Mouse (Mus musculus) heart, postnatal 0 days (tissue): Measurements from ENCODE around the gene Sync. TPM values are rescaled to one million over a fixed set of nuclear protein-coding genes. Genes with fewer than 3 reads are reported as not detected.

ENCODE experiments used
- ATAC-seq: fragments of 200-750 bp; cut with Nextera tagmentation; 2 replicates; pipeline ENCODE4 v1.8.0; 2017; ENCODE audit warnings: low read depth, moderate number of reproducible peaks, moderate library complexity; ENCODE audit not compliant: insufficient read depth
- DNase-seq: peaks from one replicate; pipeline ENCODE4 v3.0.0-alpha.2; 2016; ENCODE audit warnings: low spot score
- H3K27ac ChIP-seq: fragments of 300-500 bp; sonication (generic); 2 replicates; pipeline ENCODE4 v1.5.1; 2014; ENCODE audit warnings: low read depth, mild to moderate bottlenecking
- H3K27me3 ChIP-seq: fragments of 300-500 bp; sonication (generic); 2 replicates; pipeline ENCODE4 v1.6.1; 2014; ENCODE audit warnings: low read length, mixed read lengths; ENCODE audit not compliant: control insufficient read depth, insufficient read depth
- H3K36me3 ChIP-seq: fragments of 300-500 bp; sonication (generic); replicated peaks from 2 replicates; pipeline ENCODE4 v1.6.1; 2014; ENCODE audit warnings: low read length, mixed read lengths; ENCODE audit not compliant: control insufficient read depth, insufficient read depth
- H3K4me1 ChIP-seq: fragments of 300-500 bp; sonication (generic); 2 replicates; pipeline ENCODE4 v1.6.1; 2014; ENCODE audit warnings: antibody characterized with exemption; ENCODE audit not compliant: control insufficient read depth, insufficient read depth
- H3K4me2 ChIP-seq: fragments of 300-500 bp; sonication (generic); 2 replicates; pipeline ENCODE4 v1.6.1; 2014; ENCODE audit warnings: low read depth, mild to moderate bottlenecking, low read length, moderate library complexity
- H3K4me3 ChIP-seq: fragments of 300-500 bp; sonication (generic); 2 replicates; pipeline ENCODE4 v1.5.1; 2014; ENCODE audit warnings: low read depth, low read length
- H3K9ac ChIP-seq: fragments of 300-500 bp; sonication (generic); replicated peaks from 2 replicates; pipeline ENCODE4 v1.6.1; 2014; ENCODE audit warnings: low read depth, low read length, mixed read lengths
- H3K9me3 ChIP-seq: fragments of 300-500 bp; sonication (generic); replicated peaks from 2 replicates; pipeline ENCODE4 v1.6.1; 2016; ENCODE audit warnings: low read length; ENCODE audit not compliant: control insufficient read depth
- CTCF ChIP-seq: IDR thresholded peaks from 2 replicates; pipeline ENCODE4 v1.5.1; 2016; ENCODE audit warnings: antibody characterized with exemption, control low read depth, low read depth
- EP300 ChIP-seq: IDR thresholded peaks from 2 replicates; pipeline ENCODE4 v1.6.1; 2016; ENCODE audit warnings: antibody characterized with exemption, low read depth
- whole genome bisulfite sequencing: fragments of 180-500 bp; shearing (Covaris S2); extraction: QIAGEN DNeasy Blood & Tissue Kit; methylation state at CpG from one replicate; pipeline ENCODE4 v1.1.7; 2014; 5-methylcytosine and 5-hydroxymethylcytosine counted together
- microRNA-seq: library from miRNA; unstranded; fragments of <30 nt; microRNA quantifications from one replicate; pipeline ENCODE4, GENCODE M21; 2016
- polyA plus RNA-seq: library from polyadenylated mRNA; unstranded; fragments of >200 nt; fragmentation: Nextera tagmentation; extraction: Ambion mirVana; gene quantifications from 2 replicates; pipeline ENCODE4 v1.2.1, GENCODE M21; 2015
- total RNA-seq: library from RNA; depleted of rRNA; stranded (reverse); fragments of >200 nt; gene quantifications from 2 replicates; pipeline ENCODE4 v1.2.3, GENCODE M21; 2014; ENCODE audit warnings: low replicate concordance; rRNA removed

Gene Sync
- total and polyA plus RNA-seq, 2 experiments from 2014 or later = 1.4 to 3.8 TPM

DNA sequence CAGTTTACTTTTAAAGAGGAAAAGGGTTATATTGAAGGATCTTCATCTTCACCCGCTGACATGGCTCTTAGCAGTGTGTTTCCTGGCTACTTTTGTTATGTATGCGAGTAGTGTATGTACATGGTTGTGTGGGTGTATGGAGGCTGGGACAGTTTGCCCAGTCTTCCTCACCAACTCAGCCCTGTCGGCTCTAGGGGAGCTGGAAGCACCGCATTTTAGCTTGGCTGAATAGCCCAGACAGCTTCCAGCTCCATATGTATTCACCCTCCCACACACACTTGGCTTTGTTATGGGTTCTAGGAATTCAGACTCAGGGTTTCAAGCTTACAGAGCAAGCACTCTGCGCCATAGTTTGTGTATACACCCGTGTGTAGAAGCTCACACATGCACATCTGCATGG is 63.7 kb downstream of the Sync start:
- Histone ChIP-seq H3K4me2 (no peak overlapping the region), H3K9ac (no peak overlapping the region), H3K4me3 (no peak overlapping the region), H3K27ac (0 out of 2 replicates have a peak overlapping the region, but pooled peaks have one; percentile 11), H3K36me3 (peaks cover 28% of the 10 kb centered on the region), H3K4me1 (no peaks in the 10 kb centered on the region), H3K27me3 (no peaks in the 10 kb centered on the region), H3K9me3 (no peaks in the 10 kb centered on the region)
- 65% methylated on average over 6 of the region's 6 CpGs for WGBS
- no peak for TF ChIP-seq CTCF
- TF ChIP-seq EP300 = no peak
- no peak for ATAC-seq
- no peak for DNase-seq

GRCm38 (mm10) chr4:129353176-129353575 is 65.8 kb downstream of the Sync start:
- H3K27me3 ChIP-seq = no peaks in the 10 kb centered on the region
- H3K9ac ChIP-seq = no peak overlapping the region
- no peak overlapping the region for H3K27ac ChIP-seq
- H3K4me3 ChIP-seq = no peak overlapping the region
- no peaks in the 10 kb centered on the region for H3K4me1 ChIP-seq
- TF ChIP-seq CTCF (no peak), EP300 (no peak)
- H3K4me2 ChIP-seq = no peak overlapping the region
- 88% methylated on average over 12 of the region's 12 CpGs for WGBS
- ATAC-seq (no peak), DNase-seq (no peak)
- H3K36me3 ChIP-seq = peaks cover 41% of the 10 kb centered on the region
- H3K9me3 ChIP-seq = no peaks in the 10 kb centered on the region

DNA sequence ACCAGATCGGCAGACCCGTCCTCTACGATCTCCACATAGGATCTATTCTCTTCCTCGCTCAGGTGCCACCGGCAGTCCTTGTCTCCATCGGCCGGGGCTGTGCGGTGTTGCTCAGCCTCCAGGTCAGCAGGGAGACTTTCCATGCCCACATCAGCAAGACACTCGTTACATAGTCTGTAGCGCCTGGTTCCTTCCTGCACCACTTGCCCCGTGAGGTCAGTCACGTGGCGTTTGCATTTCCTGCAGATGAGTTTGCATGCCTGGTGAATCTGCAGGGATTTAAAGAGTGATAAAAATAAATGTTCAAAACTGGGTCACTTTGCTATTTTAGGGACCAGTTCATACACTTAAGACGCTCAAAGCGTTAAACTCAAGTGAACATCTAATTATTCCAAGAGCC is 66.8 kb downstream of the Sync start:
- Histone ChIP-seq H3K27ac (no peak overlapping the region), H3K36me3 (peaks cover 46% of the 10 kb centered on the region), H3K9ac (no peak overlapping the region), H3K4me3 (no peak overlapping the region), H3K4me2 (no peak overlapping the region), H3K27me3 (no peaks in the 10 kb centered on the region), H3K4me1 (no peaks in the 10 kb centered on the region), H3K9me3 (no peaks in the 10 kb centered on the region)
- WGBS = 69% methylated on average over 15 of the region's 15 CpGs
- DNase-seq (no peak), ATAC-seq (no peak)
- TF ChIP-seq CTCF (no peak), EP300 (no peak)

DNA sequence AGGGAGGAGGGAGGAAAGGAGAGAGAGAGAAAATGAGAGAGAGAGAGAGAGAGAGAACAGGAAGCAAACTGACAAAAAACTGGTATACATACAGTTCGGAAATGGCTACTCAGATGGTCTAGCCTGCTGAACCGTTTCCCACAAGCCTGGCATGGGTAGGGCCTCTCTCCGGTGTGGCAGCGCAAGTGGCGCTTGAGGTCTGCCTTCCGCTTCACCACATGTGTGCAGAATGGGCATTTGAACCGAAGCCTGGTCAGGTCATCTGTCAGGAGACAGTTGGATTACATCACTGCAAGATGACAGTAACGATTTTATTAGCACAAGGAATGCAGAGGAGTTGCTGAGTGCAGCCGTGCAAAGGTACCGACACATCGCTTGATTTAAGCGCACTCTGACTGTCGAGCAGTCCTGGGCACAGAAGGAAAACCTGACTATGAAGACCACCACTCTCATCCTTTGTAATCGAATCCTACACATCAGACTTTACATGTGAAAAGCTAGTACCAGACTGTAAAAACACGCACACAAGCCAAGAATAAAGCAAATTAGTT is 70.3 kb downstream of the Sync start:
- H3K36me3 ChIP-seq = peaks cover 53% of the 10 kb centered on the region
- H3K27me3 ChIP-seq = no peaks in the 10 kb centered on the region
- no peaks in the 10 kb centered on the region for H3K9me3 ChIP-seq
- DNase-seq (no peak), ATAC-seq (no peak)
- 81% methylated on average over 15 of the region's 15 CpGs for WGBS
- H3K4me1 ChIP-seq = no peaks in the 10 kb centered on the region
- H3K27ac ChIP-seq = no peak overlapping the region
- H3K9ac ChIP-seq = no peak overlapping the region
- H3K4me2 ChIP-seq = no peak overlapping the region
- no peak for TF ChIP-seq CTCF
- TF ChIP-seq EP300 = no peak
- H3K4me3 ChIP-seq = no peak overlapping the region

Small RNA genes within 50 kb of the gene (microRNA-seq; reads per million reads assigned to microRNA genes)
- not detected for gene Gm22994

Other genes starting within 250 kb of the Sync start
- 25.6 and 46.0 TPM in 2 replicates for gene Rnf19b, start 229.3 kb upstream of the Sync start, total RNA-seq
- gene Rnf19b, start 229.3 kb upstream of the Sync start, polyA plus RNA-seq = 5.8 and 7.2 TPM in 2 replicates
- 1.1 TPM in 1 of 2 replicates, not detected in the other for gene Tmem54, start 182.1 kb upstream of the Sync start, total RNA-seq
- not detected in 2 replicates for gene Tmem54, start 182.1 kb upstream of the Sync start, polyA plus RNA-seq
- gene Hpca, start 165.6 kb upstream of the Sync start, total RNA-seq = not detected in 2 replicates
- 0.16 and 0.25 TPM in 2 replicates for gene Hpca, start 165.6 kb upstream of the Sync start, polyA plus RNA-seq
- gene Fndc5, start 150.6 kb upstream of the Sync start, total RNA-seq = 41.7 and 71.1 TPM in 2 replicates
- gene Fndc5, start 150.6 kb upstream of the Sync start, polyA plus RNA-seq = 50.7 and 51.3 TPM in 2 replicates
- 16.0 and 24.5 TPM in 2 replicates for gene S100pbp, start 97.9 kb upstream of the Sync start, total RNA-seq
- 5.9 and 6.9 TPM in 2 replicates for gene S100pbp, start 97.9 kb upstream of the Sync start, polyA plus RNA-seq
- 24.7 and 27.3 TPM in 2 replicates for gene Yars, start 97.9 kb upstream of the Sync start, total RNA-seq
- 30.8 and 31.5 TPM in 2 replicates for gene Yars, start 97.9 kb upstream of the Sync start, polyA plus RNA-seq
- 7.8 and 9.0 TPM in 2 replicates for gene C77080, start 26.2 kb upstream of the Sync start, total RNA-seq
- 0.77 and 0.78 TPM in 2 replicates for gene C77080, start 26.2 kb upstream of the Sync start, polyA plus RNA-seq
- gene Rbbp4, start 47.8 kb downstream of the Sync start, total RNA-seq = 97.3 and 101 TPM in 2 replicates
- 221 and 222 TPM in 2 replicates for gene Rbbp4, start 47.8 kb downstream of the Sync start, polyA plus RNA-seq
- 13.5 and 20.8 TPM in 2 replicates for gene Zbtb8os, start 48.1 kb downstream of the Sync start, total RNA-seq
- gene Zbtb8os, start 48.1 kb downstream of the Sync start, polyA plus RNA-seq = 32.2 and 33.7 TPM in 2 replicates
- 14.0 and 15.4 TPM in 2 replicates for gene Zbtb8a, start 90.5 kb downstream of the Sync start, total RNA-seq
- 7.0 TPM in 2 replicates for gene Zbtb8a, start 90.5 kb downstream of the Sync start, polyA plus RNA-seq
- 1.9 and 3.6 TPM in 2 replicates for gene Zbtb8b, start 153.2 kb downstream of the Sync start, total RNA-seq
- gene Zbtb8b, start 153.2 kb downstream of the Sync start, polyA plus RNA-seq = 1.1 and 1.6 TPM in 2 replicates
- 46.3 and 58.4 TPM in 2 replicates for gene Bsdc1, start 174.0 kb downstream of the Sync start, total RNA-seq
- 18.7 and 20.1 TPM in 2 replicates for gene Bsdc1, start 174.0 kb downstream of the Sync start, polyA plus RNA-seq
- gene Tssk3, start 203.4 kb downstream of the Sync start, total RNA-seq = not detected in 2 replicates
- gene Tssk3, start 203.4 kb downstream of the Sync start, polyA plus RNA-seq = not detected in 2 replicates
- gene Fam229a, start 203.6 kb downstream of the Sync start, total RNA-seq = not detected in 2 replicates
- gene Fam229a, start 203.6 kb downstream of the Sync start, polyA plus RNA-seq = 0.22 and 0.52 TPM in 2 replicates
- 183 and 192 TPM in 2 replicates for gene Marcksl1, start 226.0 kb downstream of the Sync start, total RNA-seq
- gene Marcksl1, start 226.0 kb downstream of the Sync start, polyA plus RNA-seq = 135 and 138 TPM in 2 replicates